Mouse (Mus musculus): ENCODE data around the gene Zdhhc25. TPM values are rescaled to one million over a fixed set of nuclear protein-coding genes. Genes with fewer than 3 reads are reported as not detected.

The Zdhhc25 gene
- polyA plus RNA-seq, 1 experiment from 2014 or later: not detected

- peaks cover 11% of the 10 kb centered on the region; the same call in 1 of the 2 replicates for H3K27me3 ChIP-seq (replicated peaks)
- H3K4me1 ChIP-seq: 0 out of 2 replicates have a peak, but pooled peaks cover 2% of the 10 kb centered on the region
- no peaks in the 10 kb centered on the region for H3K36me3 ChIP-seq
- 16% methylated on average over 13 of the region's 13 CpGs for WGBS
- peak; percentile 69; the same call in 1 of the 2 replicates for ATAC-seq (ENCODE audit: low FRiP score)
- no peak overlapping the region for H3K27ac ChIP-seq (replicated peaks)
- no peak overlapping the region for H3K4me3 ChIP-seq (replicated peaks)
- no peaks in the 10 kb centered on the region for H3K9me3 ChIP-seq (replicated peaks)
- H3K9ac ChIP-seq (replicated peaks): no peak overlapping the region
- H3K4me2 ChIP-seq: peak overlapping the region; percentile 35
Measured at GRCm38 (mm10) chr15:88651019-88651418, 50.9 kb downstream of the Zdhhc25 start.

Other genes with a start within 250 kb of the Zdhhc25 start
- 14.2 and 15.1 TPM in 2 replicates for gene Brd1, start 133.9 kb downstream of the Zdhhc25 start, polyA plus RNA-seq (2015; fragmentation: Nextera tagmentation; extraction: Ambion mirVana)
- 12.0 and 14.9 TPM in 2 replicates for gene Zbed4, start 151.4 kb downstream of the Zdhhc25 start, polyA plus RNA-seq (2015; fragmentation: Nextera tagmentation; extraction: Ambion mirVana)
- 8.3 and 9.4 TPM in 2 replicates for gene Alg12, start 219.0 kb downstream of the Zdhhc25 start, polyA plus RNA-seq (2015; fragmentation: Nextera tagmentation; extraction: Ambion mirVana)
- 63.8 and 71.3 TPM in 2 replicates for gene Creld2, start 219.3 kb downstream of the Zdhhc25 start, polyA plus RNA-seq (2015; fragmentation: Nextera tagmentation; extraction: Ambion mirVana)